Mouse (Mus musculus) yolk sac, embryonic 10.5 days (tissue): ENCODE results near the gene Slc44a1.

Experiments used
- DNase-seq: peaks from one replicate; pipeline ENCODE4 v3.0.0-alpha.2; 2017; ENCODE audit warnings: low spot score

Gene Slc44a1

GRCm38 (mm10) chr4:53469007-53469406 lies 28.8 kb downstream of the Slc44a1 start:
- DNase-seq = no peak

GRCm38 (mm10) chr4:53474109-53474508 lies 33.9 kb downstream of the Slc44a1 start:
- DNase-seq = no peak

GRCm38 (mm10) chr4:53475230-53475952 lies 35.2 kb downstream of the Slc44a1 start:
- no peak for DNase-seq

- no peak for DNase-seq
These were observed 38.4 kb downstream of the Slc44a1 start for GRCm38 (mm10) chr4:53478644-53479043.

- DNase-seq = peak; percentile 25
These were observed 47.3 kb downstream of the Slc44a1 start for GRCm38 (mm10) chr4:53487216-53488188.

GRCm38 (mm10) chr4:53488803-53489202 lies 48.6 kb downstream of the Slc44a1 start:
- DNase-seq = no peak

GRCm38 (mm10) chr4:53490371-53490770 lies 50.2 kb downstream of the Slc44a1 start:
- DNase-seq = no peak

- DNase-seq = no peak
These were observed 51.1 kb downstream of the Slc44a1 start for GRCm38 (mm10) chr4:53491269-53491668.

GRCm38 (mm10) chr4:53495646-53496045 lies 55.4 kb downstream of the Slc44a1 start:
- no peak for DNase-seq

GRCm38 (mm10) chr4:53502764-53503163 lies 62.6 kb downstream of the Slc44a1 start:
- no peak for DNase-seq

GRCm38 (mm10) chr4:53512131-53512916 lies 72.1 kb downstream of the Slc44a1 start:
- no peak for DNase-seq

- no peak for DNase-seq
These were observed 73.3 kb downstream of the Slc44a1 start for GRCm38 (mm10) chr4:53513276-53514081.

- no peak for DNase-seq
These were observed 75.9 kb downstream of the Slc44a1 start for GRCm38 (mm10) chr4:53516011-53516532.

GRCm38 (mm10) chr4:53519429-53519828 lies 79.2 kb downstream of the Slc44a1 start:
- no peak for DNase-seq

- DNase-seq = no peak
These were observed 80.8 kb downstream of the Slc44a1 start for GRCm38 (mm10) chr4:53521028-53521427.

- DNase-seq = no peak
These were observed 82.4 kb downstream of the Slc44a1 start for GRCm38 (mm10) chr4:53522655-53523054.

- no peak for DNase-seq
These were observed 85.3 kb downstream of the Slc44a1 start for GRCm38 (mm10) chr4:53525503-53525902.

GRCm38 (mm10) chr4:53525994-53526393 lies 85.8 kb downstream of the Slc44a1 start:
- no peak for DNase-seq

- DNase-seq = no peak
These were observed 86.2 kb downstream of the Slc44a1 start for GRCm38 (mm10) chr4:53526446-53526845.

- no peak for DNase-seq
These were observed 95.6 kb downstream of the Slc44a1 start for GRCm38 (mm10) chr4:53535795-53536194.

- no peak for DNase-seq
These were observed 96.9 kb downstream of the Slc44a1 start for GRCm38 (mm10) chr4:53537101-53537500.
